Mouse (Mus musculus): ENCODE data around the gene Tmem52.
"Not testable (repeated sequence)": the region's sequence is repeated elsewhere in the genome, so short reads cannot be mapped to it uniquely, and the experiment has no call there.

Tmem52 gene

GRCm38 (mm10) chr4:155471406-155471805, 2.5 kb downstream of the Tmem52 start:
- DNase-seq (ENCODE audit: low read depth, low spot score), result no peak

GRCm38 (mm10) chr4:155472716-155473290, 3.9 kb downstream of the Tmem52 start:
- DNase-seq (ENCODE audit: low read depth, low spot score), result no peak

GRCm38 (mm10) chr4:155473319-155473718, 4.4 kb downstream of the Tmem52 start:
- DNase-seq (ENCODE audit: low read depth, low spot score), result no peak

GRCm38 (mm10) chr4:155473796-155474195, 4.9 kb downstream of the Tmem52 start:
- not testable (repeated sequence) for DNase-seq (ENCODE audit: low read depth, low spot score)

- DNase-seq (ENCODE audit: low read depth, low spot score), result peak; percentile 69
Measured at GRCm38 (mm10) chr4:155481381-155482124, 12.6 kb downstream of the Tmem52 start.

- DNase-seq (ENCODE audit: low read depth, low spot score), result no peak
Measured at GRCm38 (mm10) chr4:155482125-155482480, 13.2 kb downstream of the Tmem52 start.

- no peak for DNase-seq (ENCODE audit: low read depth, low spot score)
Measured at GRCm38 (mm10) chr4:155482733-155483540, 14.0 kb downstream of the Tmem52 start.

- no peak for DNase-seq (ENCODE audit: low read depth, low spot score)
Measured at GRCm38 (mm10) chr4:155485521-155485920, 16.6 kb downstream of the Tmem52 start.

- no peak for DNase-seq (ENCODE audit: low read depth, low spot score)
Measured at GRCm38 (mm10) chr4:155487746-155488145, 18.8 kb downstream of the Tmem52 start.

- DNase-seq (ENCODE audit: low read depth, low spot score), result peak; percentile 30
Measured at GRCm38 (mm10) chr4:155488232-155489025, 19.5 kb downstream of the Tmem52 start.

- no peak for DNase-seq (ENCODE audit: low read depth, low spot score)
Measured at GRCm38 (mm10) chr4:155489101-155489970, 20.4 kb downstream of the Tmem52 start.

GRCm38 (mm10) chr4:155490456-155490855, 21.5 kb downstream of the Tmem52 start:
- no peak for DNase-seq (ENCODE audit: low read depth, low spot score)

GRCm38 (mm10) chr4:155490990-155491504, 22.1 kb downstream of the Tmem52 start, which contains the start of gene Gnb1:
TSS of gene Gnb1 (plus strand) at chr4:155491361.
- peak; percentile 85 for DNase-seq (ENCODE audit: low read depth, low spot score)

GRCm38 (mm10) chr4:155491529-155492130, 22.7 kb downstream of the Tmem52 start:
- peak; percentile 17 for DNase-seq (ENCODE audit: low read depth, low spot score)

GRCm38 (mm10) chr4:155492131-155492633, 23.3 kb downstream of the Tmem52 start:
- DNase-seq (ENCODE audit: low read depth, low spot score), result peak; percentile 30

- no peak for DNase-seq (ENCODE audit: low read depth, low spot score)
Measured at GRCm38 (mm10) chr4:155494891-155495290, 26.0 kb downstream of the Tmem52 start.

GRCm38 (mm10) chr4:155497963-155498362, 29.0 kb downstream of the Tmem52 start:
- DNase-seq (ENCODE audit: low read depth, low spot score), result no peak

- no peak for DNase-seq (ENCODE audit: low read depth, low spot score)
Measured at GRCm38 (mm10) chr4:155501126-155501525, 32.2 kb downstream of the Tmem52 start.

GRCm38 (mm10) chr4:155505067-155505466, 36.2 kb downstream of the Tmem52 start:
- DNase-seq (ENCODE audit: low read depth, low spot score), result no peak
